Mouse (Mus musculus): ENCODE data around the gene Ggnbp2. TPM values are rescaled to one million over a fixed set of nuclear protein-coding genes. Genes with fewer than 3 reads are reported as not detected.
"Not testable (repeated sequence)": the region's sequence is repeated elsewhere in the genome, so short reads cannot be mapped to it uniquely, and the experiment has no call there.

Gene Ggnbp2
- polyA plus RNA-seq, 1 experiment from 2014 or later = 74.9 TPM

GRCm38 (mm10) chr11:84891705-84892104 is 21.1 kb upstream of the Ggnbp2 start:
- Histone ChIP-seq H3K9ac (no peak overlapping the region), H3K9me3 (no peaks in the 10 kb centered on the region), H3K27me3 (no peaks in the 10 kb centered on the region), H3K27ac (replicated peaks) (no peak overlapping the region), H3K4me3 (no peak overlapping the region), H3K4me1 (replicated peaks) (no peaks in the 10 kb centered on the region), H3K4me2 (no peak overlapping the region), H3K36me3 (peaks cover 79% of the 10 kb centered on the region)
- no peak for ATAC-seq (ENCODE audit: low read depth)
- WGBS = 92% methylated on average over 7 of the region's 7 CpGs

- Histone ChIP-seq H3K27ac (replicated peaks) (no peak overlapping the region), H3K27me3 (no peaks in the 10 kb centered on the region), H3K9me3 (no peaks in the 10 kb centered on the region), H3K9ac (no peak overlapping the region), H3K4me1 (replicated peaks) (no peaks in the 10 kb centered on the region), H3K4me2 (no peak overlapping the region), H3K36me3 (peaks cover 79% of the 10 kb centered on the region), H3K4me3 (no peak overlapping the region)
- WGBS = 98% methylated on average over 2 of the region's 2 CpGs
- no peak for ATAC-seq (ENCODE audit: low read depth)
These were observed 18.9 kb upstream of the Ggnbp2 start for GRCm38 (mm10) chr11:84889492-84889891.

GRCm38 (mm10) chr11:84888025-84888424 is 17.4 kb upstream of the Ggnbp2 start:
- H3K27me3 ChIP-seq = no peaks in the 10 kb centered on the region
- ATAC-seq (ENCODE audit: low read depth) = no peak

GRCm38 (mm10) chr11:84886767-84887511 is 16.3 kb upstream of the Ggnbp2 start:
- H3K4me2 ChIP-seq = no peak overlapping the region
- no peak overlapping the region for H3K9ac ChIP-seq
- peaks cover 74% of the 10 kb centered on the region for H3K36me3 ChIP-seq
- H3K9me3 ChIP-seq = no peaks in the 10 kb centered on the region
- no peak for ATAC-seq (ENCODE audit: low read depth)
- H3K27me3 ChIP-seq = no peaks in the 10 kb centered on the region
- H3K27ac ChIP-seq (replicated peaks) = no peak overlapping the region
- H3K4me3 ChIP-seq = no peak overlapping the region
- H3K4me1 ChIP-seq (replicated peaks) = no peaks in the 10 kb centered on the region
- 93% methylated on average over 11 of the region's 11 CpGs for WGBS

More at GRCm38 (mm10) chr11:84888025-84888424, 17.4 kb upstream of the Ggnbp2 start:
- Histone ChIP-seq H3K4me3 (no peak overlapping the region), H3K9ac (no peak overlapping the region), H3K4me1 (replicated peaks) (no peaks in the 10 kb centered on the region), H3K27ac (replicated peaks) (no peak overlapping the region), H3K4me2 (no peak overlapping the region), H3K36me3 (peaks cover 84% of the 10 kb centered on the region), H3K9me3 (no peaks in the 10 kb centered on the region)
- 99% methylated on average over 8 of the region's 8 CpGs for WGBS

GRCm38 (mm10) chr11:84886236-84886635 is 15.6 kb upstream of the Ggnbp2 start:
- no peak overlapping the region for H3K9ac ChIP-seq
- no peak for ATAC-seq (ENCODE audit: low read depth)
- H3K9me3 ChIP-seq = no peaks in the 10 kb centered on the region
- 86% methylated on average over 5 of the region's 5 CpGs for WGBS
- peaks cover 67% of the 10 kb centered on the region for H3K36me3 ChIP-seq
- H3K4me3 ChIP-seq = no peak overlapping the region
- no peak overlapping the region for H3K27ac ChIP-seq (replicated peaks)
- H3K27me3 ChIP-seq = no peaks in the 10 kb centered on the region
- no peak overlapping the region for H3K4me2 ChIP-seq
- H3K4me1 ChIP-seq (replicated peaks) = peaks cover 7% of the 10 kb centered on the region

GRCm38 (mm10) chr11:84885238-84885637 is 14.6 kb upstream of the Ggnbp2 start:
- Histone ChIP-seq H3K4me2 (no peak overlapping the region), H3K27me3 (no peaks in the 10 kb centered on the region), H3K4me1 (replicated peaks) (peaks cover 14% of the 10 kb centered on the region), H3K9me3 (no peaks in the 10 kb centered on the region), H3K4me3 (no peak overlapping the region), H3K9ac (no peak overlapping the region), H3K36me3 (peaks cover 64% of the 10 kb centered on the region), H3K27ac (replicated peaks) (no peak overlapping the region)
- no peak for ATAC-seq (ENCODE audit: low read depth)
- whole genome bisulfite sequencing = 80% methylated on average over 4 of the region's 4 CpGs

- no peak overlapping the region for H3K4me3 ChIP-seq
- no peaks in the 10 kb centered on the region for H3K9me3 ChIP-seq
- ATAC-seq (ENCODE audit: low read depth) = no peak
- no peak overlapping the region for H3K9ac ChIP-seq
- no peak overlapping the region for H3K27ac ChIP-seq (replicated peaks)
- no peak overlapping the region for H3K4me2 ChIP-seq
- H3K4me1 ChIP-seq (replicated peaks) = peaks cover 21% of the 10 kb centered on the region
- H3K36me3 ChIP-seq = peaks cover 43% of the 10 kb centered on the region
- no peaks in the 10 kb centered on the region for H3K27me3 ChIP-seq
- WGBS = 96% methylated on average over 7 of the region's 7 CpGs
These were observed 11.7 kb upstream of the Ggnbp2 start for GRCm38 (mm10) chr11:84882346-84882745.

GRCm38 (mm10) chr11:84880971-84881370 is 10.4 kb upstream of the Ggnbp2 start:
- peak overlapping the region; percentile 85 for H3K9ac ChIP-seq
- ATAC-seq (ENCODE audit: low read depth) = no peak
- H3K36me3 ChIP-seq = peaks cover 32% of the 10 kb centered on the region
- no peaks in the 10 kb centered on the region for H3K9me3 ChIP-seq
- peak overlapping the region; percentile 65 for H3K4me3 ChIP-seq
- no peaks in the 10 kb centered on the region for H3K27me3 ChIP-seq
- peaks cover 21% of the 10 kb centered on the region for H3K4me1 ChIP-seq (replicated peaks)
- peak overlapping the region; percentile 91 for H3K27ac ChIP-seq (replicated peaks)
- peak overlapping the region; percentile 95 for H3K4me2 ChIP-seq
- 63% methylated on average over 9 of the region's 9 CpGs for WGBS

- Histone ChIP-seq H3K9ac (peak overlapping the region; percentile 85), H3K27me3 (no peaks in the 10 kb centered on the region), H3K4me3 (peak overlapping the region; percentile 65), H3K4me2 (peak overlapping the region; percentile 95), H3K9me3 (no peaks in the 10 kb centered on the region), H3K36me3 (peaks cover 29% of the 10 kb centered on the region), H3K27ac (replicated peaks) (peak overlapping the region; percentile 91), H3K4me1 (replicated peaks) (peaks cover 21% of the 10 kb centered on the region)
- 0% methylated on average over 24 of the region's 24 CpGs for WGBS
- ATAC-seq (ENCODE audit: low read depth) = peak; percentile 9; the same call in 1 of the 2 replicates
These were observed 9.9 kb upstream of the Ggnbp2 start for GRCm38 (mm10) chr11:84880465-84880961.

GRCm38 (mm10) chr11:84879772-84880464 is 9.3 kb upstream of the Ggnbp2 start, which contains the start of the genes Myo19 and Pigw:
Gene Myo19 (plus strand): TSS chr11:84880148.
Gene Pigw (minus strand): TSS chr11:84880285.
- peak within 1 kb of the TSS; percentile 65 for H3K4me3 ChIP-seq
- under 1% methylated on average over 81 of the region's 81 CpGs for WGBS
- ATAC-seq (ENCODE audit: low read depth) = peak; percentile 96
- H3K36me3 ChIP-seq = peaks cover 23% of the 10 kb centered on the region
- H3K27ac ChIP-seq (replicated peaks) = peak within 1 kb of the TSS; percentile 91
- peak within 1 kb of the TSS; percentile 95 for H3K4me2 ChIP-seq
- peaks cover 21% of the 10 kb centered on the region for H3K4me1 ChIP-seq (replicated peaks)
- no peaks in the 10 kb centered on the region for H3K9me3 ChIP-seq
- no peaks in the 10 kb centered on the region for H3K27me3 ChIP-seq
- H3K9ac ChIP-seq = peak within 1 kb of the TSS; percentile 85

- WGBS = 19% methylated on average over 7 of the region's 7 CpGs
- ATAC-seq (ENCODE audit: low read depth) = no peak
- H3K36me3 ChIP-seq = peaks cover 16% of the 10 kb centered on the region
- peak overlapping the region; percentile 91 for H3K27ac ChIP-seq (replicated peaks)
- H3K4me2 ChIP-seq = peak overlapping the region; percentile 95
- H3K4me1 ChIP-seq (replicated peaks) = peaks cover 21% of the 10 kb centered on the region
- peak overlapping the region; percentile 65 for H3K4me3 ChIP-seq
- H3K27me3 ChIP-seq = no peaks in the 10 kb centered on the region
- H3K9ac ChIP-seq = peak overlapping the region; percentile 85
- no peaks in the 10 kb centered on the region for H3K9me3 ChIP-seq
These were observed 8.6 kb upstream of the Ggnbp2 start for GRCm38 (mm10) chr11:84879007-84879771.

GRCm38 (mm10) chr11:84876020-84876419 is 5.4 kb upstream of the Ggnbp2 start:
- H3K9me3 ChIP-seq; H3K4me3 ChIP-seq; H3K27ac ChIP-seq (replicated peaks); H3K4me2 ChIP-seq; H3K27me3 ChIP-seq; ATAC-seq (ENCODE audit: low read depth); H3K9ac ChIP-seq; H3K36me3 ChIP-seq: not testable (repeated sequence)
- peaks cover 26% of the 10 kb centered on the region for H3K4me1 ChIP-seq (replicated peaks)
- no CpG with 5 or more reads among the region's 1 CpGs for WGBS
